Mouse (Mus musculus) midbrain, embryonic 16.5 days (tissue): ENCODE data around the gene Bsn. TPM values are rescaled to one million over a fixed set of nuclear protein-coding genes. Genes with fewer than 3 reads are reported as not detected.
A peak's percentile ranks its signal among the peaks of the same experiment; 100 is the strongest.

ENCODE experiments used
- ATAC-seq: fragments of 200-750 bp; cut with Nextera tagmentation; 2 replicates; pipeline ENCODE4 v1.8.0; 2017; ENCODE audit warnings: moderate TSS enrichment
- H3K27ac ChIP-seq: fragments of 300-500 bp; sonication (generic); 2 replicates; pipeline ENCODE4 v1.5.1; 2014; ENCODE audit warnings: mild to moderate bottlenecking, low read length, mixed read lengths
- H3K27me3 ChIP-seq: fragments of 300-500 bp; sonication (generic); 2 replicates; pipeline ENCODE4 v1.6.1; 2014; ENCODE audit warnings: low read depth, low read length, mixed read lengths; ENCODE audit not compliant: control insufficient read depth, insufficient read depth
- H3K36me3 ChIP-seq: fragments of 300-500 bp; sonication (generic); 2 replicates; pipeline ENCODE4 v1.6.1; 2014; ENCODE audit warnings: mild to moderate bottlenecking, low read length, moderate library complexity, mixed read lengths; ENCODE audit not compliant: control insufficient read depth, insufficient read depth
- H3K4me1 ChIP-seq: fragments of 300-500 bp; sonication (generic); 2 replicates; pipeline ENCODE4 v1.6.1; 2014; ENCODE audit warnings: mild to moderate bottlenecking, low read length, mixed read lengths; ENCODE audit not compliant: control insufficient read depth, insufficient read depth
- H3K4me2 ChIP-seq: fragments of 300-500 bp; sonication (generic); 2 replicates; pipeline ENCODE4 v1.6.1; 2014; ENCODE audit warnings: mild to moderate bottlenecking, low read length, mixed read lengths
- H3K4me3 ChIP-seq: fragments of 300-500 bp; sonication (generic); 2 replicates; pipeline ENCODE4 v1.5.1; 2014; ENCODE audit warnings: low read depth, mild to moderate bottlenecking, low read length, moderate library complexity, mixed read lengths
- H3K9ac ChIP-seq: fragments of 300-500 bp; sonication (generic); 2 replicates; pipeline ENCODE4 v1.6.1; 2014; ENCODE audit warnings: low read depth, low read length, mixed read lengths
- H3K9me3 ChIP-seq: fragments of 300-500 bp; sonication (generic); replicated peaks from 2 replicates; pipeline ENCODE4 v1.6.1; 2014; ENCODE audit warnings: mild to moderate bottlenecking, low read length, mixed read lengths; ENCODE audit not compliant: control insufficient read depth, poor library complexity, severe bottlenecking
- WGBS: fragments of 180-500 bp; shearing (Covaris S2); extraction: QIAGEN DNeasy Blood & Tissue Kit; methylation state at CpG from one replicate; pipeline ENCODE4 v1.1.7; 2014; 5-methylcytosine and 5-hydroxymethylcytosine counted together
- polyA plus RNA-seq: library from polyadenylated mRNA; unstranded; fragments of >200 nt; fragmentation: Nextera tagmentation; extraction: Ambion mirVana; gene quantifications from 2 replicates; pipeline ENCODE4 v1.2.1, GENCODE M21; 2015

The Bsn gene
- polyA plus RNA-seq, 1 experiment from 2014 or later = 8.6 TPM

GRCm38 (mm10) chr9:108126436-108127180 is 63.6 kb downstream of the Bsn start:
- Histone ChIP-seq H3K27ac (no peak overlapping the region), H3K9me3 (no peaks in the 10 kb centered on the region), H3K4me3 (no peak overlapping the region), H3K9ac (no peak overlapping the region), H3K4me1 (no peaks in the 10 kb centered on the region), H3K36me3 (peaks cover 9% of the 10 kb centered on the region), H3K4me2 (no peak overlapping the region), H3K27me3 (no peaks in the 10 kb centered on the region)
- no peak for ATAC-seq
- WGBS = 86% methylated on average over 17 of the region's 17 CpGs

- no peak overlapping the region for H3K9ac ChIP-seq
- H3K27ac ChIP-seq = no peak overlapping the region
- ATAC-seq = no peak
- peaks cover 10% of the 10 kb centered on the region for H3K36me3 ChIP-seq
- no peak overlapping the region for H3K4me2 ChIP-seq
- no peaks in the 10 kb centered on the region for H3K4me1 ChIP-seq
- no peaks in the 10 kb centered on the region for H3K27me3 ChIP-seq
- H3K4me3 ChIP-seq = no peak overlapping the region
- WGBS = 87% methylated on average over 8 of the region's 8 CpGs
- no peaks in the 10 kb centered on the region for H3K9me3 ChIP-seq
Observed at GRCm38 (mm10) chr9:108125731-108126130, 64.5 kb downstream of the Bsn start.

- Histone ChIP-seq H3K9me3 (no peaks in the 10 kb centered on the region), H3K4me2 (no peak overlapping the region), H3K27me3 (no peaks in the 10 kb centered on the region), H3K36me3 (peaks cover 10% of the 10 kb centered on the region), H3K9ac (no peak overlapping the region), H3K4me1 (no peaks in the 10 kb centered on the region), H3K27ac (no peak overlapping the region), H3K4me3 (no peak overlapping the region)
- WGBS = 94% methylated on average over 3 of the region's 4 CpGs
- no peak for ATAC-seq
Observed at GRCm38 (mm10) chr9:108123916-108124315, 66.3 kb downstream of the Bsn start.

GRCm38 (mm10) chr9:108121170-108121969 is 68.8 kb downstream of the Bsn start:
- no peaks in the 10 kb centered on the region for H3K27me3 ChIP-seq
- no peak overlapping the region for H3K4me3 ChIP-seq
- H3K9me3 ChIP-seq = no peaks in the 10 kb centered on the region
- H3K27ac ChIP-seq = no peak overlapping the region
- H3K36me3 ChIP-seq = peaks cover 13% of the 10 kb centered on the region
- H3K4me1 ChIP-seq = no peaks in the 10 kb centered on the region
- ATAC-seq = no peak
- H3K9ac ChIP-seq = no peak overlapping the region
- WGBS = 90% methylated on average over 10 of the region's 10 CpGs
- no peak overlapping the region for H3K4me2 ChIP-seq

GRCm38 (mm10) chr9:108120671-108121070 is 69.5 kb downstream of the Bsn start:
- ATAC-seq = no peak
- Histone ChIP-seq H3K36me3 (peaks cover 11% of the 10 kb centered on the region), H3K4me2 (no peak overlapping the region), H3K4me1 (no peaks in the 10 kb centered on the region), H3K9me3 (no peaks in the 10 kb centered on the region), H3K27ac (no peak overlapping the region), H3K9ac (no peak overlapping the region), H3K4me3 (no peak overlapping the region), H3K27me3 (no peaks in the 10 kb centered on the region)
- WGBS = 96% methylated on average over 8 of the region's 8 CpGs

GRCm38 (mm10) chr9:108119891-108120411 is 70.2 kb downstream of the Bsn start:
- Histone ChIP-seq H3K4me3 (no peak overlapping the region), H3K27me3 (no peaks in the 10 kb centered on the region), H3K36me3 (peaks cover 13% of the 10 kb centered on the region; the same call in 1 of the 2 replicates), H3K9me3 (no peaks in the 10 kb centered on the region), H3K27ac (no peak overlapping the region), H3K4me2 (no peak overlapping the region), H3K9ac (no peak overlapping the region), H3K4me1 (no peaks in the 10 kb centered on the region)
- WGBS = 53% methylated on average over 11 of the region's 11 CpGs
- ATAC-seq = peak; percentile 58; the same call in 1 of the 2 replicates

GRCm38 (mm10) chr9:108117143-108117542 is 73.0 kb downstream of the Bsn start:
- ATAC-seq = no peak
- 50% methylated on average over 4 of the region's 4 CpGs for WGBS
- H3K27ac ChIP-seq = no peak overlapping the region

GRCm38 (mm10) chr9:108115290-108116077 is 74.7 kb downstream of the Bsn start:
- H3K27ac ChIP-seq = no peak overlapping the region
- H3K4me2 ChIP-seq = no peak overlapping the region
- no peaks in the 10 kb centered on the region for H3K4me1 ChIP-seq
- no peak for ATAC-seq
- WGBS = 69% methylated on average over 42 of the region's 43 CpGs
- H3K36me3 ChIP-seq = peaks cover 32% of the 10 kb centered on the region
- H3K9ac ChIP-seq = no peak overlapping the region
- no peak overlapping the region for H3K4me3 ChIP-seq
- H3K9me3 ChIP-seq = no peaks in the 10 kb centered on the region
- no peaks in the 10 kb centered on the region for H3K27me3 ChIP-seq

More at GRCm38 (mm10) chr9:108117143-108117542, 73.0 kb downstream of the Bsn start:
- no peak overlapping the region for H3K9ac ChIP-seq
- H3K4me1 ChIP-seq = no peaks in the 10 kb centered on the region
- no peaks in the 10 kb centered on the region for H3K9me3 ChIP-seq
- peaks cover 31% of the 10 kb centered on the region for H3K36me3 ChIP-seq
- H3K4me2 ChIP-seq = no peak overlapping the region
- no peaks in the 10 kb centered on the region for H3K27me3 ChIP-seq
- H3K4me3 ChIP-seq = no peak overlapping the region
